Mouse (Mus musculus): ENCODE data around the gene Pank4.

The Pank4 gene

GRCm38 (mm10) chr4:155015550-155015949, 51.6 kb downstream of the Pank4 start:
- no peak for DNase-seq

- DNase-seq, result no peak
Measured at GRCm38 (mm10) chr4:155016807-155017206, 52.9 kb downstream of the Pank4 start.

GRCm38 (mm10) chr4:155017253-155017878, 53.4 kb downstream of the Pank4 start:
- no peak for DNase-seq

- no peak for DNase-seq
Measured at GRCm38 (mm10) chr4:155018066-155018465, 54.1 kb downstream of the Pank4 start.

- DNase-seq, result peak; percentile 15
Measured at GRCm38 (mm10) chr4:155018601-155019335, 54.8 kb downstream of the Pank4 start.

GRCm38 (mm10) chr4:155019336-155019847, 55.5 kb downstream of the Pank4 start:
- DNase-seq, result peak; percentile 33

- no peak for DNase-seq
Measured at GRCm38 (mm10) chr4:155020141-155020540, 56.2 kb downstream of the Pank4 start.

- DNase-seq, result no peak
Measured at GRCm38 (mm10) chr4:155020813-155021212, 56.9 kb downstream of the Pank4 start.

- no peak for DNase-seq
Measured at GRCm38 (mm10) chr4:155022228-155022855, 58.4 kb downstream of the Pank4 start.

GRCm38 (mm10) chr4:155024170-155025010, 60.5 kb downstream of the Pank4 start:
- no peak for DNase-seq

All from thymus, postnatal 14 days (tissue).